Mouse (Mus musculus): ENCODE results near the gene Cox6a2.
"Not testable (repeated sequence)": the region's sequence is repeated elsewhere in the genome, so short reads cannot be mapped to it uniquely, and the experiment has no call there.

The Cox6a2 gene

DNA sequence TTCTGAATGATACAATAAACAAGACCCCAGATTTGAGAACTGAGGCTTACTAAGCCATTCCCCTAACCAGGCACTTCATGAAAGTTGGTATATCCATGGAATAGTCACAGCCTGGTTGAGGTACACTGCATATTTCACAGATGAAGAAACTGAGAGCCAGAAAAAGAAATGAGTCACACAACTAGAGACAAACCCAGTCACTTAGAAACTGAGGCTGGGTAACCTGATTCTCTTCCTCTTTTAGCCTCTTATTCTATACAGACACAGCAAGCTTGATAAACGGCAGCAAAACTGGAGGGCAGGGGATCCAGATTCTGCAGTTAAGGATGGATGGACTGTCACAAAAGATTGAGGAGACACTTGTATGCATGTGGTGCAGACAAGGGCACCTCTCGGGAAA lies 28.6 kb upstream of the Cox6a2 start:
- no peak for DNase-seq (ENCODE audit: low spot score in 2 of 2)

DNA sequence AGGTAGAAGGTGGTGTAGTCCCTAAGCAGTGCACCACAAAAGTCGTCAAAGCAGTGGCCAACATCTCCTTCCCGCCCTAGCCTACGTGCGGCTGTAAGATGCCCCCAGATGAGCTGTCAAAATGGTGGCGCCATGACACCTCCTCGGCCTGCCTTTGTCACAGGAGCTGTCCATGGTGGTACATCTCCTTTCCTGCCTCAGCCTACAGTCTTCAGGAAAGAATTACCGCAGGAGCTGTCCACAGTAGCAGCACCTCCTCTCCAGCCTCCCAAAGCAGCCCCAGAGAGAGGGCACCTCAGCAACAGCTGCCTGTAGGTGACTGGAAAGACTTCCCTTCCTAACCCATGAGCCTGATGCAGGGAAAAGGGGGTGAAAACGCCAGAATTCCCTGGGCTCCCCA lies 25.6 kb upstream of the Cox6a2 start:
- DNase-seq (ENCODE audit: low spot score in 2 of 2) = no peak

DNA sequence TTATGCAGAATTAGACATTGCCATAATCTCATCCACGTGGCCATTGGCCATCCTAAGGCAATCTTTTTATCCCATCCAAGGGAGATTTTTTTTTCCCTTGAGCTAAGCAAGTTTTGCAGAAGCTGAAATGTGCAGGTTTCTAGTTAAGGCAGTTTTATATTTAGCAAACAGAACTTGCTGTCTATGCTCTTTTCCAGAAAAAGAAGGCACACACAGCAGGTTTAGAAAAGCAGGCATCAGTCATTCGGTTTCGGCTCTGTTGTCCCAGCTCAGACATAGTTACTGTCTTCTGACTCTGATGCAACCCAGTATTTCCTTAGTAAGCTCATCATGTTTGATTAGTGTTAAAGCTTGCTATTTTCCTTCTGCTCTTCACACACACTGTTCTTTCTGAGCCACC lies 14.7 kb upstream of the Cox6a2 start:
- peak in 1 of 2 experiments; percentile 31 for DNase-seq (ENCODE audit: low spot score in 2 of 2)

DNA sequence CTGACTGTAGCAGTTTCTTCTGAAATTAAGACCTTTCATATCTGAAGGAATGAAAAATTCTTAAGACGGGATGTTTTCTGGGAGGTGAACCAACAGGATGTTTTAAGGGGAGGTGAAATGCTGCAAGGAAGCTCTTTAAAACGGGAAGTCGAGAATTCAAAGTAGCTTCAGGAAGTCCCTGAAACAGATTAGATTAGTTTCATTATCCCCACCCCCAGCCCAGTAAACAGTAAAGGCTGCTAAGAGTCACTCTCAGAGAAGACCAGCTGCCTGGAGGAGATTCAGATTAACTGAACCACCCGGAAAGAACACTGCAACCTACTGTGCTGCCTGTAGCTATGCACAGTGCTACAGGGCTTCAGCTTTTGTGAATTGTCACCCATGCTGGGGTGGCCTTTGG lies 13.8 kb upstream of the Cox6a2 start:
- no peak for DNase-seq (ENCODE audit: low spot score in 2 of 2)

DNA sequence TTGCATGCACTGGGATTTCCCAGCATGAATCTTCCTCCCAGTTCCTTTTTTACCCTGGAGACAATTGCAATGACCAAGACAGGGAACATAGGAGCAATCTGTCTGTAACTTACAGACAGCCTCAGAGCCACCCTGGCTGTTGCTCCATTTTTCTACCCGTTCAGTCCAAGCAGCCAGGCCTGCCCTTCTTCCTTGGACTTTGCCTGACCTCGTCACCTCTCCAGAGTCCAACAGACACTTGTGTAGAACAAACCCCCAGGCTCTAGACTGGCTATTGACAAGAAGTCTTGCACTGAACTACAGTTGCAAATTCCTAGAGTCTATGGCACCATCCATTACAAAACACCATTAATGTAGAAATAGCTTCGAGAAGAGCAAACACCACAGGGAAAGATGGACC lies 3.6 kb upstream of the Cox6a2 start:
- DNase-seq (ENCODE audit: low spot score in 2 of 2) = no peak

DNA sequence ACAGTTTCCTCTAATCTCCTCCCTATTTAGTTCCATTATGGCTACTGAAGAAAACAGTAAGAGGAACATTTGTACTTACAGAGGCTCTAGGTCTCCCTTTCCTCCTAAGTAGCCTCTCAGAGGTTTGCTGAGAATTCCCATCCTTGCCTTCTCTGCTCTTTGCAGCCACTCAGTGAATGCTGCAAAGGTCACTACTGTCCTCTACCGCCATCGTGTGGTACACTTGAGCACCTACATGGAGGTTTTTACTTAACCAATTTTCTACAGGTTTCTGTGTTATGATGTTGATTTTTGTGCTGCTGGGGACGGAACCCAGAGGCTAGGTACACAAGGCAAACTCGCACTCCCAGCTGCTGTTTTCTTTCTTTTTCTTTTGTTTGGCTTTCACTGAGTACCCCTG lies 2.0 kb upstream of the Cox6a2 start:
- DNase-seq (ENCODE audit: low spot score in 2 of 2) = peak; percentile 39 to 69

DNA sequence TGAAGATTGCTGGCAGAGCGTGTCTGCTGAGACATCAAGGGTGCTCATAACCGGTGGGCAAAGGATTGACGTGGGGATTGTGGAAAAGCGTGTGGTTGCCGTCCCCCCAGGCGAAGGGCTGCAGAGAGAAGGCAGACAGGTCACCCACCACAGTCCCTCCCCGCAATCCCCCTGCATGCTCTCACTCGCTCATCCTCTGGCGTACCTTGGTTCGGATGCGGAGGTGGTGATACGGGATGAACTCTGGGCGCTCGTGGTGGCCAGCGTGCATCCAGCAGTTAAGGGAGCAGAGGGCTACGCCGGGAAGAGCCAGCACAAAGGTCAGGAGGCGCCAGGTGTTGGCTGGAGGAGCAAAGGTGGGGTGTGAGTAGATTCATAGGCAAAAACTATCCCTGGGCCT lies 492 bp downstream of the Cox6a2 start:
- DNase-seq (ENCODE audit: low spot score in 2 of 2) = no peak

DNA sequence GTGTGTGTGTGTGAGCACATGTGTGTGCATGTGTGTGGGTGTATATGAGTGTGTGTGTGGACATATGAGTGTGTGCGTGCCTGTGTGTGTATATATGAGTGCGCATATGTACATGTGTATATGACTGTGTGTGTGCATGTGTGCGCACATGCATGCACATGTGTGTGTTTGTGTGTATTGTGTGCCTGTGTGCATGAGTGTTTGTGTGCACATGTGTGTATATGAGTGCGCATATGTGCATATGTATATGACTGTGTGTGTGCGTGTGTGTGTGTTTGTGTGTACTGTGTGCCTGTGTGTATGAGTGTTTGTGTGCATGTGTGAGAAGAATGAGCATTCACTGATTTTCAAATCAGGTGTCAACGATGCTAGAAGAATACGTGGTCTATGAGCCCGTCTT lies 2.0 kb downstream of the Cox6a2 start:
- DNase-seq (ENCODE audit: low spot score in 2 of 2) = no peak

DNA sequence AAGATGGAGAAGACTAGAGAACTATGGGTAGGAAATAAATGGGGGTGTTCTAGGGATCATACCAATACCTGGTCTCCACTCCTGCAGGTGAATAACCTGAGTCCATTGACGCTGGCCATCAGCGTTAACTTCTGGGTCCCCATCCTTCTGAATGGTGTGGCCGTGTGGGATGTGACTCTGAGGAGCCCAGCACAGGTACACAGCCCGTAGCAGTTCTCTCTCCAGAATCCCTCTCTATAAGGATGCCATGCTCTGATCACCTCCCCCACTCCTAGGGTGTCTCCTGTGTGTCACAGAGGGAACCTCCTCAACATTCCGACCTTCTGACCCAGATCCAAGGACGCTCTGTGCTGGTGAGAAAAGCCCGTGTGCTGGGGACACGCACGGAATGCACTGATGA lies 3.1 kb downstream of the Cox6a2 start:
- no peak for DNase-seq (ENCODE audit: low spot score in 2 of 2)

DNA sequence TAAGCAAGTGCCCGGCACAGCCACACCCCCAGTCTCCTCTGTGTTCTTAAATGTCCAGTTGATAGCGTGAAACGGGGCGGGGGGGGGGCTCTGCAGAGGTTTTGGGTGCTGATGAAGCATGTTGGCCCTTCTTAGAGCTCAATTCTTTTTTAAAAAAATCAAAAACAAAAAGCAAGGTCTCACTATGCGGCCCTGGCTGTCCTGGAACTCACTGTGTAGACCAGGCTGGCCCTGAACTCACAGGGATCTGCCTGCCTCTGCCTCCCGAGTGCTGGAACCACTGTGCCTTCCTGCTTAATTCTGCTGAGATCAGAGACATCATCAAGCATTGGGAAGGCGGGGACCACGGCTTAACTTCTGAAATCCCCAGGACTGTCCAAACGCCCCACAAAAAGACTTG lies 4.6 kb downstream of the Cox6a2 start:
- no peak for DNase-seq (ENCODE audit: low spot score in 2 of 2)

DNA sequence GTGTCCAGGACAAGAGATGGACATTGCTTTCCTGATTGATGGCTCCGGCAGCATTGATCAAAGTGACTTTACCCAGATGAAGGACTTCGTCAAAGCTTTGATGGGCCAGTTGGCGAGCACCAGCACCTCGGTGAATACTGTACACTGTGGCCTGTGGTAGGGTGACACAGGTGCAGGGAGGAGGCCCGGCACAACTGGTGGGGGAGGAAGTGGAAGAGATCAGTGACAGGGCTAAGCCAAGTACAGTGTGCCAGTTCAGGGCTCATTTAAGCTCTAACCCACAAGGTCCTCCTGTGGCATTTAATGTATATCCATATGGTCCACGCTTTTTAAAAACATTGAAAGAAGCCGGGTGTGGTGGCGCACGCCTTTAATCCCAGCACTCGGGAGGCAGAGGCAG lies 24.5 kb downstream of the Cox6a2 start:
- DNase-seq (ENCODE audit: low spot score in 2 of 2) = no peak

DNA sequence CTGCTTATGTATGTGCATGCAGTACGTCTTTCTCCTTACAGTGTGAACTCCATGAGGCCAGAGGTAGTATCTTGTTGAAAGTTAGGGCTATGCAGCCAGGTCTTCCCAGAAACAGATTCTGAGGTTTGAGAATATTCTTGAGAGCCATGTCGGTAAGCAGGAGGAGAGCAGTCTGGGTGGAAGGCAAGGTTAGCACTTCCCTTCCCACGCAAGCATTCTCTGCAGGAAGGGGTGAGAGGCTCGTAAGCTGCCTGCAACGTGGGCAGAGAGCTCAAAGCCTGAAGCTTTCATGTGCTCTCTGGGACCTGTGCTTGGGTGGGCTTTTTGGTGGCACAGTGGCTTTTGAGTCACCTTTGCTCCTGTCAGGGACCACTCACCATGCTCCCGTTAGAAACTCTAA lies 25.6 kb downstream of the Cox6a2 start:
- no peak for DNase-seq (ENCODE audit: low spot score in 2 of 2)

DNA sequence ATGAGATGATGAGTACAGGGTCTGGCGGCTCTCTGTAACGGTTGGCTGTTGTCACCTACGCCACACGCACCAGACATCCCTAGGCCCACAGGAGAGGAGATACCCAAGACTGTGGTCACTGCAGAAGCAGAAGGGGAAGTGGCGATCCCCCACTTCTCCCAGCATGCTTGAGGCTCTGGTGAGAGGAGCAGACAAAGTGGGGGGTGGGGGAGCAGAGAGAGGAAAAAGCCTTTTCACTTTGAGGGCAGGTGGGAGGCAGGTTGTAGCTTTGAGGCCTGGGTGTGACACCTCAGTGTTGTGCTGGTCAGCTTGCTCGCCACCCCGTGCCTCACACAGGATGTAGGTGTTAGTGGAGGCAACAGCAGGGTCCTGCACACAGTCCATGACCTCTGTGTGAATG lies 26.1 kb downstream of the Cox6a2 start:
- no peak for DNase-seq (ENCODE audit: low spot score in 2 of 2)

DNA sequence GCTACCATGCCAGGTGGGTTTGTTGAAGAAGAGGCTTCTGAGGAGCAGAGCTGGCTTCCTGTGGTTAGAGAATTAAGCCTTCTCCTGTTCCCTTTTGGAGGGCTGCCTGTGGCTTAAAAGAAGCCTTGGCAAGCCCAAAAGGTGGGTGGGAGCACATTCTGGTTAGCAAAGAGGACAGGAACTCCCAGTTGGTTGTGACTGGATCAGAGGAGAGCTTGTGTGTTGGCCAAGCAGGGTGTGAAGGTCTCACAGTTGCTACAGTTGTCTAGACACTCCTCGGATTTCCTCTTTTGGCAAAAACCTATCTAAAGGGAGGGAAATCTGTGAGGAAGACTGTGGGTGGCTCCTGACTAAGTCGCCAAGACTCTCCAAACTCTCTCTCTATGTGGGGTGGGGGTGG lies 27.8 kb downstream of the Cox6a2 start:
- DNase-seq (ENCODE audit: low spot score in 2 of 2) = peak; percentile 64 to 71

DNA sequence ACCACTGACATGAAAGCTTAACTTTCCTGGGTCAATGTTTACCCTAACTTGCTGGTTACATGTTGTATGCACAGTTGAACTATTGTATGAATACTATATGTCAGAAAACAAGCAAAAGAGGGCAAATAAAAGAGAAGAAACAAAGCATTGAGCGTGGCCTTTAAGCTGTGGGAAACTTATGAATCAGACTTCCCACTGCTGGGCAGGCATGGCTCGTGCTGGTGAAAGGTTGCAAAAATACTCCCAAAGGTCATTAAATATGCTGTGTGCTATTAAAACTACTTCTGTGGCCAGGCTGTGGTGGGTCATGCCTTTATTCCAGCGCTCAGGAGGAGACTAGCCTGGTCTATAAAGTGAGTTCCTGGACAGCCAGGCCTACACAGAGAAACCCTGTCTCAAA lies 36.2 kb downstream of the Cox6a2 start:
- no peak for DNase-seq (ENCODE audit: low spot score in 2 of 2)

DNA sequence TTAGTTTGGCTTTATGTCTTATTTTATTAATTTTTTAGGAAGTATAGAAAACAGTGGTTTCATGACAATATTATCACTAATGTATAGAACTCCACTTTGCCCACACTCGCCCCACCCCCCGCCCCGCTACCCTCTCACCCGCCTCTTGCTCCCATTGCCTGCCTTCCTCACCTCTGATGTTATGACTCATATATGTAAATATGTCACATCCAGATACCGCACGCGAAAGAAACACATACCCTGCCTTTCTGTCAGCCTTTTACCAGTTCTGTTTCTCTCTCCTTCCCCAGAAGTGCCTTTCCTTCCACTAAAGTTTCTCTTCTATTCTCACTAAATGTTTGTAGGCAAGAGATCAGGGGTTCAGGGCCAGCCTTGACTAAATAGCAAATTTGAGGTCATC lies 39.8 kb downstream of the Cox6a2 start:
- no peak for DNase-seq (ENCODE audit: low spot score in 2 of 2)

DNA sequence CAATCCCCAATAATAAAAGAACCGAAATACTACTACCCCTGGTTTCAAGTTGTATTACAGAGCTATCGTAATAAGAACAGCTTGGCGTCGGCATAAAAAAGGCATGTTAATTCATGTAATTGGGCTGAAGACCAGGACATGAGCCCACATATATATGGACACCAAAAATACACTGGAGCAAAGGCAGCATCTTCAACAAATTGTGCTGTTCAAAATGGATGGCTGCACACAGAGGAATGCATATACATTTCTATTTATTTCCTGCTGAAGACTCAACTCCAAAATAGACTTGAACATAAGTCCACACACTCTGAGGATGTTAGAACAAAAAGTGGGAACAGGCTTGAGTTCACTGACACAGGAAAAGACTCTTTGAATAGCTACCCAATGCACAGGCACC lies 42.2 kb downstream of the Cox6a2 start:
- peak in 1 of 2 experiments; percentile 8 for DNase-seq (ENCODE audit: low spot score in 2 of 2)

DNA sequence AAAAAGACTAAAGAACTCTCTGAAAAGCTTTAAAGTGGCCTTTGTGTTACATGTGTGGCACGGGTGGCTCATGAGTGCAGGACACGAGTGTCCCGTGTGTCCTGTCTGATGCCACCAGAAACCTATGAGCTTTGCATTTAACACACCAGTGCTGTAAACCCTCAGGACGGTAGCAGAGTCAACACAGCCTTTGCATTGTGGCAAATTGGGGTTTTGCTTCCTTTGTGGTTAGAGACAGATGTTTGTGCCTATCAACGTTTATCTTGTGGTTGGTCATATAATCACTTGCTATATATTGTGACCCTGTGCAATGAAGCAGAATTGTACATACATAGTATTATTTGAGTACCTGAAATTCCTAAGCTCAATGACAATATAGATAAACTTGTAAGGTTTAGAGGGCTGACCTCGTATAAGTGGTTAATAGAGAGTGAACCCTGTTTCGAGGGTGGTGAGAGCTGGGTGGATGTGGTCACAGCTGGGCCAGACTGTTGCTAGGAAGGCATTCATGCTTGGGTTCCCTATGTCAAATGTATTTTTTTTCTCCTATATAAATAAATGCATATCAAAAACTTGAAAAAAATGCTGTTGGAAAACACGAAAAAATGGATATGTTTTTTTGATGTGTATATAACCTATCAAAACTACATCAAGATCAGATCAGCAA lies 47.4 kb downstream of the Cox6a2 start:
- not testable (repeated sequence) for DNase-seq (ENCODE audit: low spot score in 2 of 2)
